Mouse (Mus musculus): ENCODE data around the gene Mmrn1. TPM values are rescaled to one million over a fixed set of nuclear protein-coding genes. Genes with fewer than 3 reads are reported as not detected.
"Not testable (repeated sequence)": the region's sequence is repeated elsewhere in the genome, so short reads cannot be mapped to it uniquely, and the experiment has no call there.

Gene Mmrn1
- 6.2 and 6.7 TPM in 2 replicates for polyA plus RNA-seq (2016; fragmentation: Nextera tagmentation; extraction: Ambion mirVana)

DNA sequence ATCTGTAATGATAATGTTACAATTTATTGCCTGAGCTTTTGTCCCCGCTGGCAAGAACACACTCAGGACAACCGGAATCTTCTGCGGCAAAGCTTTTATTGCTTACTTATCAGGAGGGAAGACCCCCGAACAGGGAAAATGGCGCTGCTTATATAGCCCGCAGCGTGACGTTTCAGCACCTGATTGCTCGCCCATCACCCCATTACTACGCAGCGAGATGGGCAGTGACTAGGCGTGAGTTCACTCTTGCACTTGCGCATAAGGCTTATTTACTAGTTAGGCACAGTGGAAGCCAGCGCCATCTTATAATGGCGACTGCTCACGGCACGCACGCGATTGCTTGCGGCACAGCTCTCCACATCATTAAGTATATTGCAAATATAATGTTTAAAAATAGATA lies at the start of gene Mmrn1:
Mmrn1 (plus strand) TSS at position 301 of the 400 bp plus-strand sequence.
- not testable (repeated sequence) for H3K27me3 ChIP-seq; H3K4me1 ChIP-seq (replicated peaks); H3K4me2 ChIP-seq; ATAC-seq (ENCODE audit: insufficient number of reproducible peaks, insufficient read depth, low FRiP score, low TSS enrichment, low read depth); H3K36me3 ChIP-seq; H3K9ac ChIP-seq (replicated peaks); H3K9me3 ChIP-seq; H3K27ac ChIP-seq; H3K4me3 ChIP-seq (replicated peaks)
- 94% methylated on average over 20 of the region's 20 CpGs for WGBS

DNA sequence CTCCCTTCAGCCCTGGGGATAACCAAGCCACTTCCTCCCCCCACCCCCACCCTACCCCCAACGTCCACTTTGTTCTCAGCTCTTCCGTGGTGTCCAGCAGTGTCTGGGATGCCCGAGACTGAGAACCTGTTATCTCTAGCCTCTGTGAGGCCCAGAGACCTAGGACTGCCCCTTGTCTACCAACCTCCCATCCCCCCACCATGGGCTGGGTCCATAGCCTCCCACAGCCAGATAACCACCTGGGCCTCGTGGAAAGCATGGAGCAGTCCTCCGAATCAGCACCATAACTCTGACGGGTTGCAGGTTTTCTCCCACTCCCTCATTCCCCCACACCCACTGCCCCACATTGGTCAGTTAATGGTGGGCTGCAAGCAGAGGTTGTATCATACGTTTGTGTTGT lies 44.4 kb upstream of the Mmrn1 start:
- H3K27me3 ChIP-seq, result no peaks in the 10 kb centered on the region
- no peak overlapping the region for H3K9ac ChIP-seq (replicated peaks)
- no peak for ATAC-seq (ENCODE audit: insufficient number of reproducible peaks, insufficient read depth, low FRiP score, low TSS enrichment, low read depth)
- no peaks in the 10 kb centered on the region for H3K9me3 ChIP-seq
- no peak overlapping the region for H3K4me2 ChIP-seq
- H3K27ac ChIP-seq, result no peak overlapping the region
- 83% methylated on average over 7 of the region's 7 CpGs for WGBS
- H3K4me1 ChIP-seq (replicated peaks), result no peaks in the 10 kb centered on the region
- H3K36me3 ChIP-seq, result no peaks in the 10 kb centered on the region
- no peak overlapping the region for H3K4me3 ChIP-seq (replicated peaks)

DNA sequence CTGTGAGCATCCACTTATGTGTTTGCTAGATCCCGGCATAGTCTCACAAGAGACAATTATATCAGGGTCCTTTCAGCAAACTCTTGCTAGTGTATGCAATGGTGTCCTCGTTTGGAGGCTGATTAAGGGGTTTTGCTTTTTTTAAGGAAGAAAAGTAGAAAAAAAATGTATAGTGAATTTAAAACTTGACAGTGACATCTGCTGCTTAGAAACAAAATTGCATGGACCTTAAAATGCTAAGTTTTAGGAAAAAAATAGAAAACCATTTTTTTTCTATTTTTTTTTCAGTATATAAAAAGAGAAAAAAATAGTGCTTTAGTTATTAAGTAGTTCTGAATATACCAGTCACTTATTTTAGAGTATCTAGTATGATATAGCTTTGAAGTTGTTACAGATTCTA lies 43.2 kb upstream of the Mmrn1 start:
- no peak for ATAC-seq (ENCODE audit: insufficient number of reproducible peaks, insufficient read depth, low FRiP score, low TSS enrichment, low read depth)
- WGBS, result 67% methylated on average over 2 of the region's 2 CpGs
- no peak overlapping the region for H3K9ac ChIP-seq (replicated peaks)

GRCm38 (mm10) chr6:60907272-60907671 lies 17.5 kb upstream of the Mmrn1 start:
- Histone ChIP-seq H3K9me3 (no peaks in the 10 kb centered on the region), H3K4me3 (replicated peaks) (no peak overlapping the region), H3K4me2 (no peak overlapping the region), H3K36me3 (no peaks in the 10 kb centered on the region), H3K27ac (no peak overlapping the region), H3K27me3 (no peaks in the 10 kb centered on the region), H3K4me1 (replicated peaks) (no peaks in the 10 kb centered on the region), H3K9ac (replicated peaks) (no peak overlapping the region)
- 90% methylated on average over 2 of the region's 2 CpGs for WGBS
- no peak for ATAC-seq (ENCODE audit: insufficient number of reproducible peaks, insufficient read depth, low FRiP score, low TSS enrichment, low read depth)

More for the DNA sequence above, 43.2 kb upstream of the Mmrn1 start:
- Histone ChIP-seq H3K4me3 (replicated peaks) (no peak overlapping the region), H3K36me3 (no peaks in the 10 kb centered on the region), H3K27ac (no peak overlapping the region), H3K9me3 (no peaks in the 10 kb centered on the region), H3K4me2 (no peak overlapping the region), H3K4me1 (replicated peaks) (no peaks in the 10 kb centered on the region), H3K27me3 (no peaks in the 10 kb centered on the region)

- Histone ChIP-seq H3K27me3 (no peaks in the 10 kb centered on the region), H3K4me1 (replicated peaks) (no peaks in the 10 kb centered on the region)
Measured at GRCm38 (mm10) chr6:60931364-60931763, 6.6 kb downstream of the Mmrn1 start.

GRCm38 (mm10) chr6:60934835-60935234 lies 10.1 kb downstream of the Mmrn1 start:
- Histone ChIP-seq H3K36me3 (no peaks in the 10 kb centered on the region), H3K9me3 (no peaks in the 10 kb centered on the region), H3K4me2 (no peak overlapping the region), H3K27me3 (no peaks in the 10 kb centered on the region), H3K4me1 (replicated peaks) (no peaks in the 10 kb centered on the region), H3K27ac (no peak overlapping the region), H3K9ac (replicated peaks) (no peak overlapping the region), H3K4me3 (replicated peaks) (no peak overlapping the region)
- WGBS, result 73% methylated on average over 4 of the region's 4 CpGs
- no peak for ATAC-seq (ENCODE audit: insufficient number of reproducible peaks, insufficient read depth, low FRiP score, low TSS enrichment, low read depth)

More at GRCm38 (mm10) chr6:60931364-60931763, 6.6 kb downstream of the Mmrn1 start:
- ATAC-seq (ENCODE audit: insufficient number of reproducible peaks, insufficient read depth, low FRiP score, low TSS enrichment, low read depth), result no peak
- Histone ChIP-seq H3K9me3 (no peaks in the 10 kb centered on the region), H3K4me3 (replicated peaks) (no peak overlapping the region), H3K36me3 (no peaks in the 10 kb centered on the region), H3K27ac (no peak overlapping the region), H3K4me2 (no peak overlapping the region), H3K9ac (replicated peaks) (no peak overlapping the region)

- Histone ChIP-seq H3K4me2 (no peak overlapping the region), H3K9ac (replicated peaks) (no peak overlapping the region), H3K27ac (no peak overlapping the region), H3K4me3 (replicated peaks) (no peak overlapping the region), H3K36me3 (no peaks in the 10 kb centered on the region), H3K4me1 (replicated peaks) (no peaks in the 10 kb centered on the region), H3K9me3 (no peaks in the 10 kb centered on the region), H3K27me3 (no peaks in the 10 kb centered on the region)
- ATAC-seq (ENCODE audit: insufficient number of reproducible peaks, insufficient read depth, low FRiP score, low TSS enrichment, low read depth), result no peak
- WGBS, result 81% methylated on average over 4 of the region's 4 CpGs
Measured at GRCm38 (mm10) chr6:60935448-60936130, 10.8 kb downstream of the Mmrn1 start.

- no peak overlapping the region for H3K4me3 ChIP-seq (replicated peaks)
- H3K9me3 ChIP-seq, result no peaks in the 10 kb centered on the region
- H3K27me3 ChIP-seq, result no peaks in the 10 kb centered on the region
- no peak overlapping the region for H3K4me2 ChIP-seq
- no peak overlapping the region for H3K9ac ChIP-seq (replicated peaks)
- no peak for ATAC-seq (ENCODE audit: insufficient number of reproducible peaks, insufficient read depth, low FRiP score, low TSS enrichment, low read depth)
- H3K4me1 ChIP-seq (replicated peaks), result no peaks in the 10 kb centered on the region
- H3K36me3 ChIP-seq, result no peaks in the 10 kb centered on the region
- WGBS, result 77% methylated on average over 7 of the region's 7 CpGs
- H3K27ac ChIP-seq, result no peak overlapping the region
Measured at GRCm38 (mm10) chr6:60944178-60944577, 19.4 kb downstream of the Mmrn1 start.

DNA sequence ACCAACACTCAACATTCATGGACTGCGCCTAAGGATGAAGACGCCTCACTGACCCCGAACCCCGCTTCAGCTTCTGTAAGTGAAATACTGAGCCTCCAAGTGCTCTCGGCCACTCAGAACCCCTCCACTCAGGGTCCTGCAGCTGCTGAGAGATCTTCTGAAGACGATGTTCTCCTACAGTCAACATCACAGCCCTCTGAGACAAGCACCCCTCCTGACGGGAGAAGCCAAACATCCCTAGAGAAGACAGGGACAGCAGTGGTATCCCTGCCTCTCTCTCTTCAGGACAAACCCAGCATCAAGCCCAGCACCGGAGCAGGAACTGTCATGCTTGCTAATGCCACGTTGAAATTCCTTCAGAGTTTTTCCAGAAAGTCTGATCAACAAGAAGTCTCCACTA lies 19.8 kb downstream of the Mmrn1 start:
- WGBS, result 83% methylated on average over 9 of the region's 9 CpGs
- Histone ChIP-seq H3K4me1 (replicated peaks) (no peaks in the 10 kb centered on the region), H3K27me3 (no peaks in the 10 kb centered on the region), H3K27ac (no peak overlapping the region), H3K4me2 (no peak overlapping the region), H3K36me3 (no peaks in the 10 kb centered on the region), H3K4me3 (replicated peaks) (no peak overlapping the region), H3K9ac (replicated peaks) (no peak overlapping the region), H3K9me3 (no peaks in the 10 kb centered on the region)
- no peak for ATAC-seq (ENCODE audit: insufficient number of reproducible peaks, insufficient read depth, low FRiP score, low TSS enrichment, low read depth)

DNA sequence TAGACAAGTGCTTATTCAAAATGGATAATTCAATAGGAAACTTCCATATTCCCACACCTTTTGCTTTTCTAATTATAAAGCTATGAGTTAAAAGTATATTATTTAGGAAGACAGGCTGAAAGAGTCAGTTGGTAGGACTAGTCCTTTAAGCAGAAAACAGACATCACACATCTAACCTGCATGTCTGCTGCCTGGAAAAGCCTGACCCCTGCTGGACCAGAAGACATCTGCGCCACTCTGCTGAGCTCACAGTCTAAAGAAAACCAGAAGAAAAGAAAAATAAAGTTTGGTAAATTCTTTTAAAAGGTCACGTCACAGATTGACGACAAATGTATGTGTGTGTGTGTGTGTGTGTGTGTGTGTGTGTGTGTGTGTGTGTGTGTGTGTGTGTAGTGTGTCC lies 25.6 kb downstream of the Mmrn1 start:
- no peak for ATAC-seq (ENCODE audit: insufficient number of reproducible peaks, insufficient read depth, low FRiP score, low TSS enrichment, low read depth)
- H3K4me2 ChIP-seq, result no peak overlapping the region
- no peak overlapping the region for H3K4me3 ChIP-seq (replicated peaks)
- WGBS, result 58% methylated on average over 3 of the region's 3 CpGs
- no peak overlapping the region for H3K9ac ChIP-seq (replicated peaks)
- H3K4me1 ChIP-seq (replicated peaks), result no peaks in the 10 kb centered on the region
- H3K27me3 ChIP-seq, result no peaks in the 10 kb centered on the region
- H3K27ac ChIP-seq, result no peak overlapping the region
- H3K36me3 ChIP-seq, result no peaks in the 10 kb centered on the region
- H3K9me3 ChIP-seq, result no peaks in the 10 kb centered on the region

GRCm38 (mm10) chr6:60961285-60961684 lies 36.5 kb downstream of the Mmrn1 start:
- no peaks in the 10 kb centered on the region for H3K9me3 ChIP-seq
- no peak overlapping the region for H3K9ac ChIP-seq (replicated peaks)
- no peak overlapping the region for H3K27ac ChIP-seq
- no peaks in the 10 kb centered on the region for H3K4me1 ChIP-seq (replicated peaks)
- WGBS, result 84% methylated on average over 2 of the region's 2 CpGs
- no peak for ATAC-seq (ENCODE audit: insufficient number of reproducible peaks, insufficient read depth, low FRiP score, low TSS enrichment, low read depth)
- no peaks in the 10 kb centered on the region for H3K36me3 ChIP-seq
- H3K4me2 ChIP-seq, result no peak overlapping the region
- no peak overlapping the region for H3K4me3 ChIP-seq (replicated peaks)
- no peaks in the 10 kb centered on the region for H3K27me3 ChIP-seq

GRCm38 (mm10) chr6:60961838-60962237 lies 37.1 kb downstream of the Mmrn1 start:
- WGBS, result 70% methylated on average over 2 of the region's 2 CpGs
- Histone ChIP-seq H3K27me3 (no peaks in the 10 kb centered on the region), H3K4me2 (no peak overlapping the region), H3K4me1 (replicated peaks) (no peaks in the 10 kb centered on the region), H3K9me3 (no peaks in the 10 kb centered on the region), H3K9ac (replicated peaks) (no peak overlapping the region), H3K36me3 (no peaks in the 10 kb centered on the region), H3K27ac (no peak overlapping the region), H3K4me3 (replicated peaks) (no peak overlapping the region)
- no peak for ATAC-seq (ENCODE audit: insufficient number of reproducible peaks, insufficient read depth, low FRiP score, low TSS enrichment, low read depth)
